Mouse (Mus musculus) hindbrain, embryonic 11.5 days (tissue): ENCODE data around the gene Txnrd2. TPM values are rescaled to one million over a fixed set of nuclear protein-coding genes. Genes with fewer than 3 reads are reported as not detected.

Experiments
- ATAC-seq: fragments of 200-750 bp; cut with Nextera tagmentation; 2 replicates; pipeline ENCODE4 v1.8.0; 2017; ENCODE audit warnings: mild to moderate bottlenecking, moderate TSS enrichment, moderate library complexity; ENCODE audit not compliant: low FRiP score
- DNase-seq: peaks from one replicate; pipeline ENCODE4 v3.0.0-alpha.2; 2015; ENCODE audit warnings: low spot score
- H3K27ac ChIP-seq: fragments of 300-500 bp; sonication (generic); 2 replicates; pipeline ENCODE4 v1.5.1; 2014; ENCODE audit warnings: mild to moderate bottlenecking, low read depth, low read length
- H3K27me3 ChIP-seq: fragments of 300-500 bp; sonication (generic); 2 replicates; pipeline ENCODE4 v1.6.1; 2014; ENCODE audit warnings: mild to moderate bottlenecking, low read length, moderate library complexity, mixed read lengths; ENCODE audit not compliant: control insufficient read depth, insufficient read depth
- H3K36me3 ChIP-seq: fragments of 300-500 bp; sonication (generic); 2 replicates; pipeline ENCODE4 v1.6.1; 2014; ENCODE audit warnings: mild to moderate bottlenecking, low read length, moderate library complexity, mixed read lengths; ENCODE audit not compliant: control insufficient read depth, insufficient read depth
- H3K4me1 ChIP-seq: fragments of 300-500 bp; sonication (generic); replicated peaks from 2 replicates; pipeline ENCODE4 v1.6.1; 2014; ENCODE audit warnings: low read length, mixed read lengths; ENCODE audit not compliant: control insufficient read depth, insufficient read depth
- H3K4me2 ChIP-seq: fragments of 300-500 bp; sonication (generic); replicated peaks from 2 replicates; pipeline ENCODE4 v1.6.1; 2014; ENCODE audit warnings: mild to moderate bottlenecking, low read depth, low read length
- H3K4me3 ChIP-seq: fragments of 300-500 bp; sonication (generic); 2 replicates; pipeline ENCODE4 v1.5.1; 2014; ENCODE audit warnings: low read depth, low read length
- H3K9ac ChIP-seq: fragments of 300-500 bp; sonication (generic); 2 replicates; pipeline ENCODE4 v1.6.1; 2014; ENCODE audit warnings: low read depth, low read length
- H3K9me3 ChIP-seq: fragments of 300-500 bp; sonication (generic); 2 replicates; pipeline ENCODE4 v1.6.1; 2016; ENCODE audit warnings: low read length; ENCODE audit not compliant: control insufficient read depth
- WGBS: fragments of 180-500 bp; shearing (Covaris S2); extraction: QIAGEN DNeasy Blood & Tissue Kit; methylation state at CpG from one replicate; pipeline ENCODE4 v1.1.7; 2014; 5-methylcytosine and 5-hydroxymethylcytosine counted together
- polyA plus RNA-seq: library from polyadenylated mRNA; unstranded; fragments of >200 nt; fragmentation: Nextera tagmentation; extraction: Ambion mirVana; gene quantifications from 2 replicates; pipeline ENCODE4 v1.2.1, GENCODE M21; 2014

Txnrd2 gene
- polyA plus RNA-seq, 1 experiment from 2014 or later = 22.2 TPM

DNA sequence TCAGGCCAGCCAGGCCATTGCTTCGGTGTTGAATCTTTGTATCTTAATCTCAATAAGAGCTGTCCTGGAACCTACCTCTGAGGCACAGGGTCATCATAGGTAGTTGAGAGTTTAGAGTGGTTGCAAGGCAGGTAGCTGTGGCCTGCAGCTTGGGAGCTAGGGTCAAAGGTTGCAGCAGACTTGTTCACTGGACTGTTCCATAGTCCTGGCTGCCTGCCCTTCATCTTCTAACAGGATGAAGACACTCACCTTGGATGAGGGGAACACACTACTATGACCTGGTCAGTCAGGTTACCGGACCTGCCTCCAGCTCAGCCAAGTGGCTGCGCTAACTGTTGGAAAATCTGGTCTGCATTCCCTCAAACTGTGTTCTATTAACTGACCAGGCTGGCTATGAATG, 35.1 kb upstream of the Txnrd2 start:
- no peaks in the 10 kb centered on the region for H3K27me3 ChIP-seq
- peaks cover 32% of the 10 kb centered on the region for H3K4me1 ChIP-seq
- no peak overlapping the region for H3K4me2 ChIP-seq
- no peak overlapping the region for H3K9ac ChIP-seq
- no peaks in the 10 kb centered on the region for H3K36me3 ChIP-seq
- H3K9me3 ChIP-seq = no peaks in the 10 kb centered on the region
- H3K27ac ChIP-seq = no peak overlapping the region
- no peak overlapping the region for H3K4me3 ChIP-seq
- ATAC-seq = no peak
- WGBS = 94% methylated on average over 3 of the region's 3 CpGs
- DNase-seq = no peak

DNA sequence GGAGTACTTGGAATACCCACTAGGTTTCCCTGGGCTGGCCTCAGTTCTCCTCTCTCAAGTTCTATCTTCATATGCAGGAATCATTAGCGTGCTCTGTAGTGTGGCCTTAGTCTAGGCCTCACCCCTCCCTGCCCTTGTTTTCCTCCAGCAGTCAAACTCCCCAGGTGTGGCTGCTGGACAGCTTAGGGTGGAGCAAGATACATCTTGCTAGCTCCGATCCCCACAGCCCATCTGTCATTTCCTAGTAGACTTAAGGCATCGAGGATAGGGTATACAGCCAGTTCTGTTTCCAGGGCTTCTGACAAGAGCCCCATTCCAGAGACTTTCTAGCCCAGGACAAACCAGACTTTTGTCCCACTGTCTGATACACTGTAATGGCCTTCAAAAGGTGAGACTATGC, 34.5 kb upstream of the Txnrd2 start:
- H3K27ac ChIP-seq = no peak overlapping the region

GRCm38 (mm10) chr16:18392469-18393426, 33.4 kb upstream of the Txnrd2 start:
- Histone ChIP-seq H3K4me3 (peak overlapping the region; percentile 86), H3K4me1 (peaks cover 28% of the 10 kb centered on the region), H3K9me3 (no peaks in the 10 kb centered on the region), H3K9ac (peak overlapping the region; percentile 96), H3K27ac (peak overlapping the region; percentile 94), H3K36me3 (peaks cover 7% of the 10 kb centered on the region; the same call in 1 of the 2 replicates), H3K27me3 (no peaks in the 10 kb centered on the region), H3K4me2 (peak overlapping the region; percentile 87)
- under 1% methylated on average over 51 of the region's 63 CpGs for WGBS
- DNase-seq (peak; percentile 90), ATAC-seq (peak; percentile 72)

More for the DNA sequence above, 34.5 kb upstream of the Txnrd2 start:
- ATAC-seq (no peak), DNase-seq (no peak)
- Histone ChIP-seq H3K4me2 (no peak overlapping the region), H3K4me1 (peaks cover 35% of the 10 kb centered on the region), H3K9me3 (no peaks in the 10 kb centered on the region), H3K36me3 (no peaks in the 10 kb centered on the region), H3K4me3 (no peak overlapping the region), H3K27me3 (no peaks in the 10 kb centered on the region), H3K9ac (no peak overlapping the region)
- 87% methylated on average over 3 of the region's 3 CpGs for WGBS

DNA sequence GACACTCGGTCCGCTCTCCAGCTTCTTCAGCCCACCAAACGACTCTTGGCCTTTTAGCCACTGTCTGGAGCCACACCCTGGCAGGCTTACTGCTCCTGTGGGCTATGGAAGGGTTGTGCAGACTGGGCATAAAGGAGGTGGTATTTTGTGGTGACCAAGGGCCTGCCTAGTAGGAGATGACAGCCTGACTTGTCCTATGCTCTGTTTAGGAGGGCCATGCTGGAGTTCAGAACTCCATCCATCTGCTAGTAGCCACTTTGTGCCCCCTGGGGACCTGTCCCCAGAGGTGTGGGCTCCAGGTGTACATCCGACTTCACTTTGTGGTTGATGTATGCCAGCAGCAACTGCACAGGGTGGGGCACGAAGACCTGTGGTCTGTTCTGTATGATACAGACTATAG, 32.6 kb upstream of the Txnrd2 start:
- no peaks in the 10 kb centered on the region for H3K27me3 ChIP-seq
- H3K9ac ChIP-seq = peak overlapping the region; percentile 96
- ATAC-seq (no peak), DNase-seq (no peak)
- WGBS = 58% methylated on average over 5 of the region's 5 CpGs
- peak overlapping the region; percentile 87 for H3K4me2 ChIP-seq
- H3K27ac ChIP-seq = peak overlapping the region; percentile 94
- peak overlapping the region; percentile 86 for H3K4me3 ChIP-seq
- H3K9me3 ChIP-seq = no peaks in the 10 kb centered on the region
- peaks cover 15% of the 10 kb centered on the region for H3K36me3 ChIP-seq
- H3K4me1 ChIP-seq = peaks cover 23% of the 10 kb centered on the region

- Histone ChIP-seq H3K27ac (peak overlapping the region; percentile 94), H3K4me2 (peak overlapping the region; percentile 87), H3K9ac (peak overlapping the region; percentile 96), H3K9me3 (no peaks in the 10 kb centered on the region), H3K4me3 (peak overlapping the region; percentile 86), H3K36me3 (peaks cover 19% of the 10 kb centered on the region), H3K27me3 (no peaks in the 10 kb centered on the region), H3K4me1 (peaks cover 26% of the 10 kb centered on the region)
- DNase-seq = no peak
- 72% methylated on average over 3 of the region's 3 CpGs for WGBS
- ATAC-seq = no peak
Measured at GRCm38 (mm10) chr16:18394056-18394455, 32.1 kb upstream of the Txnrd2 start.

- no peaks in the 10 kb centered on the region for H3K9me3 ChIP-seq
- 18% methylated on average over 11 of the region's 11 CpGs for WGBS
- peak overlapping the region; percentile 80 for H3K27ac ChIP-seq
- no peaks in the 10 kb centered on the region for H3K27me3 ChIP-seq
- H3K4me1 ChIP-seq = peaks cover 33% of the 10 kb centered on the region
- peak overlapping the region; percentile 6; the same call in 1 of the 2 replicates for H3K4me3 ChIP-seq
- DNase-seq = peak; percentile 55
- peak overlapping the region; percentile 44 for H3K9ac ChIP-seq
- H3K4me2 ChIP-seq = peak overlapping the region; percentile 32
- peak; percentile 42 for ATAC-seq
- H3K36me3 ChIP-seq = peaks cover 25% of the 10 kb centered on the region
Measured at GRCm38 (mm10) chr16:18394777-18395619, 31.2 kb upstream of the Txnrd2 start.

DNA sequence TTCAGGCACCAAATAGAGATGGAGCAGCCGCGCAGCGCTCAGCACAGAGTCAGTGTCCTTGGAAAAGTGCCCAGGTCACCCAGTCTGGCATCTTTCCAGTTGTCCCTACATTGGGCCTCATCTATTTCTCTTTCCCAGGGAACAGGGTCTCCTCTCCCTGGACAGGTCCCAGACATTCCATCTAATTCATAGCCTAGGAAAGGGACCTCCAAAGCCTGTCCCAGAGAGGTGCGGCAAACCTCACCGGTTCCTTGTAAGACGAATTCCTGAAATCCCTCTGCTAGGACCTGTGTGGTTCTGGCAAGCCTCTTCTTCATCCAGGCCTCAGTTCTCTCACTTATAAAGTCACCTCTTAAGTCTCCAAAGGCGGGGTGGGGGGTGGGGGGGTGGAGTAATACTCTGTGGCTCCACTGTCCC, 30.6 kb upstream of the Txnrd2 start:
- H3K9me3 ChIP-seq = no peaks in the 10 kb centered on the region
- H3K36me3 ChIP-seq = peaks cover 25% of the 10 kb centered on the region
- H3K27me3 ChIP-seq = no peaks in the 10 kb centered on the region
- DNase-seq (no peak), ATAC-seq (no peak)
- 25% methylated on average over 6 of the region's 7 CpGs for WGBS
- peak overlapping the region; percentile 80 for H3K27ac ChIP-seq
- no peak overlapping the region for H3K4me3 ChIP-seq
- peaks cover 40% of the 10 kb centered on the region for H3K4me1 ChIP-seq
- peak overlapping the region; percentile 32 for H3K4me2 ChIP-seq
- peak overlapping the region; percentile 12; the same call in 1 of the 2 replicates for H3K9ac ChIP-seq

GRCm38 (mm10) chr16:18396201-18396600, 30.0 kb upstream of the Txnrd2 start:
- Histone ChIP-seq H3K9ac (no peak overlapping the region), H3K27me3 (no peaks in the 10 kb centered on the region), H3K27ac (peak overlapping the region; percentile 80), H3K4me3 (no peak overlapping the region), H3K4me2 (peak overlapping the region; percentile 32), H3K9me3 (no peaks in the 10 kb centered on the region), H3K36me3 (peaks cover 25% of the 10 kb centered on the region), H3K4me1 (peaks cover 46% of the 10 kb centered on the region)
- DNase-seq (no peak), ATAC-seq (no peak)
- 71% methylated on average over 2 of the region's 2 CpGs for WGBS
